Mouse (Mus musculus) frontal cortex, postnatal 14 days (tissue): Measurements from ENCODE around the gene Slco3a1.
A peak's percentile ranks its signal among the peaks of the same experiment; 100 is the strongest.

ENCODE experiments used
- DNase-seq, 2 experiments: peaks; one replicate each; pipeline ENCODE4 v3.0.0; 2022; ENCODE audit warnings: low spot score in 2 of 2

The Slco3a1 gene

DNA sequence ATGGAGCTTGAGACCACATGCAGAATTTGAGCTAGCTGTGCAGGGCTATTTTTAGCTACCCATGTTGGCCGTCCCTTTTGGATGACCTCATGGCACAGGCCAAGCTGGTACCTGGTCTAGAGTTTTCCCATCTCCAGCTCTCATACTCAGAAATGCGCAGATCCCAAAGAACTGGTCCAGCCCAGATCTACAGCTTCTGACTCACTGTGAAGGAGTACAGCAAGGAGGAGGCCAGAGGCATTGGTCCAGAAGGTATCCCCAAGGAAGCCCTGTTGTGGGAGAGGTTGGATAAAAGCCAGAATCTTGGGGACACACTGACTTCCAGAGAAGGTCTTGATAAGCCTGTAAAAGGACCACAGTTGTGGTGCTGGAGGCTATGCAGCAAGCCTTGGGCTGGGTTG, 172.7 kb downstream of the Slco3a1 start:
- DNase-seq = no peak

DNA sequence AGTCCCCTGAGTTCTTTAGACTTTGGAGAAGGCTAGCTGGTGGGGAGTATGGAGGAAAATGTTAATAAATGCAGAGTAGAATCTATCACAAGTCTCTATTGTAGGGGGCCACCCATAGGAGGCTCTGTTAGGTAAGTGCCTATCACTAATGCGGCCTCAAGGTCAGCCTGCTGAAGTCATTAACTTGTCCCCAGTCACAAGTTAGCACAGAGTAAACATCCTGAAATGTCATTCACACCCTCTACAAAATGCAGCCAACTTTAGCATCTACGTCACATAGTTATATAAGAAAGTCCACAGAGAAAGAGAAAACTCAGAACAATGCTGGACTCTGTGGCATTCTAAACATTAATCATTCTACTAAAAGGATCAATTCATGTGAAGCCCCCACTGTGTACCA, 173.5 kb downstream of the Slco3a1 start:
- DNase-seq = no peak

DNA sequence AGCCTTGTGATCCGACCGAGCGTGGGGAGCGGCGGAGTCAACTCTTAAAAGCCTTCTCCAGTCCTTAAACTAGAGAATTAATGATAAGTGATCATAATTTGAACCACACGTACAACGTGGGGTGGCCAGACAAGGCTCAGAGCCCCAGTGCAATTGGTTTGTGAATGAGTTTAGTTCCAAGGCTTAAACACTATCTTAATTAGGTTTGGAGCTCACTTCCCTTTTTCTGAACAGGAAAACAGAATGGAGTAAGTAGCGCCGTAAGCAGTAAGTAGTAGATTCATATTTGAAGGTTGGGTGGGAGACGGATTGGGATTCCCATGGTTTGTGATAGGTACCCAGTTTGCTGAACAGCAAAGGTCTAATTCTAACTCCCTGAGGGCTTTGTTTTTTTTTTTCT, 176.7 kb downstream of the Slco3a1 start:
- no peak for DNase-seq

DNA sequence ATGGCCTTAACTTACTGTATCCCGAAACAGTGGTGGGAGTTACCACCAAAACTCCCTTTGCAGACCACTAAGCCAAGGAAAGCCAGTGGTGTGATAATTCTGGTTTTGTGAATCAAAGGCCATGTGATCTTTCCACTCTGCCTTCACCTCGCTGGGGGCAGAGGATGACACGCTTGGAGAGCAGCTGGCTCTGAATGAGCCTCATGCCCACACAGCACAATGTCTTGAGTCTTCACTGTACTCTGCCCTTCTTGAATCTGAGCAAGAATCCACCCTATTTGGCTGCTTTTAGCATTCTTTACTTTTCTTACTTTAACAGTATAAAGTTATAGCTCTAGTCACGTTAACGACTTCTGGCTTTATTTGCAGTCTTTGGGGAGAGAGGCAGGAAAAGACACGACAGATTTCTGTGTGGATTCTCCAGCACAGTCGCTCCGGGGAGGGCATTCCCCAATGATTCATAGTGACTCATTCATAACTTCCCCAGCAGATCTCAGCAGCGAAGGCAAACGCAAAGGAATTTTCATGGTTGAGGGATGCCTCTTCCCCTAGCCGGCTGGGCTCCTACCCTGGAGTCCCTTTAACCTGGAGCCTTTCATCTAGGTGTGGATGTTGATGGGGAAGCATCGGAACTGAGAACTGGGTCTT, 178.1 kb downstream of the Slco3a1 start:
- peak in 1 of 2 experiments; percentile 43 for DNase-seq

DNA sequence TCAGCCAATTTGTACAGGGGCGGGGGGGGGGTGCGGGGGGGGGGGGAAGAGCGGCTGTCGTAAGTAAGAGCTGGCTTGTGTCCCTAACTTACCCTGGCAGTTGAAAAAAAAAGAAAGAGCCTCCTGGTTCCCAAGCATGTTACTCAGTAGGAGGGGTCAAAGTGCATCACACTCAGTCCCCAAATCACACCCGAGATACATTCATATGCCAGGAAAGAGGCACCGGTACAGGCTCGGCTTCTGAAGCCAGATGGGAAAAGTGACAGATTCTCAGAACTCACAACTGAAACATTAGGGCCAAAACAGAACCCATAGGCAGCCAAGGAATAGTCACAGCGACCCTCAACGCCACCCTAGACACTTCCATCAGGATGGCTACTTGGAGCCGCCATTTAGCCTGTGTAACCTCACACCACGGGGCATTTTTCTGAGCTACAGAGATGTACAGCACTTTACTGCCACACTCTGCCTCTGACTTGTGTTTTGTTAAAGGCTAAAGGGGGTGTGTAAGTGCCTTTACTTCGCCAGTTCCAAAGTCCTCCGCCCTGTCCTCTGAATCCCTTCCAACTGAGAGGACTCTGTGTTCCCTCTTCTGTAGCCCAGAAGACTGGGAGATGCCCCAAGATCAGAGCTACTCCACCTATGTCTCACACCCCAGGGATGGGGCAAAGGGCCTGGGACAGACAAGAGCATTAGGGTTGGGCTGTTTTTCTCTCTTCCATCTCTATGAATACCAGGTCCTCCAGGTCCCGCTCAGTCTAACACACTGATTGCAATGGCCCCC, 179.2 kb downstream of the Slco3a1 start:
- DNase-seq = no peak

DNA sequence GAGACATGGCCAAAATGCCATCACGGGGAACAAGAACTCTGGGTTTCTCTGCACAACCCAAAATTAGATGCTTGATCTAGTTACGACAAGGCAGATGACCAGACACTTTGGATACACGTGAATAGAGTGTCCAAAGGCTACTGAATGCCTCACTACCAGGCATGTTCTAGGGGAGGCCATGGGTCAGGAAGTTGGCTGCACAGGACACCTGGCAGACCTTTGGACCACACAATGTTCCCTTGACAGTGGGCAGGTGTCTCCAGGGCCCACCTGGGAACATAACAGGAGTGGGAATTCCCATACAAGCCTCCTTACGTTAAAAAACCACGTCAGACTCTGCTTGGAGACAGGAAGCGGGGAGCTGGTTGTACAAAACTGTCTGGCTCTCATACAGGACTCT, 181.5 kb downstream of the Slco3a1 start:
- DNase-seq = no peak

DNA sequence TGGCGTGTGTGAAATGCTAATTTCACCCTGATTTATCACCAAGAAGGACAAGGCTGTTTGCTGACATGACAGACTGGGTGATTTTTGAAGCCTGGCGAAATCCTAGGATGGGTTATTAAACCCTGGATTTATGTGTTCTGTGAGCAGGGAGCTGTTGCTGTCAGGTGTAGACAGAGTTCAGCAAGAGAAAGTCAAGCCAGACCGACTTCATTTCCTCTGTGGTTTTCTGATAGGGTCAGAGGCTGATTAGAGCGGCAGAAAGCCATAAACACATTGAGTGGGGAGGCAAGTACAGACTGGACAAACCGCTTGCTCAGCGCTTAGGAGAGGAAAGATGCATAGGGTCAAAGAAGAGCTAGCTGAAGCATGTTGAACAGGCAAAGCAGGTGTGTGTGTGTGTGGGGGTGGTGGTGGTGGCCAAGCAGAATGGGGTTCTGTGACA, 182.4 kb downstream of the Slco3a1 start:
- no peak for DNase-seq

DNA sequence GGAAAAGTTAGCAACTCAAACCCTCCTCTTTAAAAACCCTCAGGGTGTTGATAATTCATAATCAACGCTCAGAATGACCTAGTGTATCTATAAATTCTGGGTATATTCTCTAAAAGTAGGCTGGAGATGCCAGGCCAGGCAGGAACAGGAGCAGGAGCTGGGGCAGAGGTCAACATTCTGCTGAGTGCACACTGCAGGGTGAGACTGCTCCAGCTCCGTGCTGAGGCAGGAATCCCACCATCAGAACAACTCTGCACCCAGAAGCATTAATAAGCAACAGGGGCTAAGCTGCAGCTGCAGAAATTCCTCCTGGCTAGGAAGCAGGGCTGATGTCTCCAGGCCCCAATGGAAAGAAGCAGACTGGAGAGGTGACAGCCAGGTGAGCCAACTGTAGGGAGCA, 182.9 kb downstream of the Slco3a1 start:
- no peak for DNase-seq

DNA sequence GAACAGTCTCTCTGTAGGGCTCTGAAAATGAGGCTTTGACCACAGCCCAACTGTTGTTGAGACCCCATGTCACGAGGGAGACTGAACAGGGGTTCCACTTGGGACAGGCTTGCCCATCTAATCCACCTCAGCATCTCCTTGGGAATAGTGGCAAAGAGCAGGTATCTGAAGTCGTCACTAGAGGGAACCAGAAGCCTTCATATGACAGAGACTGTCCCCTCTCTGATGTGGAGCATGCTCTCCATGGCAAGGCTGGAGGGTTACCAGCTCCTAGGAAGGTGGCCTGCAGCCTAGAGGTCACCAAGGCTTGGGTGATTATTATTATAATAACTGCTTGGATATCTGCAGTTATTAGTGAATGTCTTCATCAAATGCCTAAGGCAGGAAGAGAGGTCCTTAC, 183.4 kb downstream of the Slco3a1 start:
- DNase-seq = no peak

DNA sequence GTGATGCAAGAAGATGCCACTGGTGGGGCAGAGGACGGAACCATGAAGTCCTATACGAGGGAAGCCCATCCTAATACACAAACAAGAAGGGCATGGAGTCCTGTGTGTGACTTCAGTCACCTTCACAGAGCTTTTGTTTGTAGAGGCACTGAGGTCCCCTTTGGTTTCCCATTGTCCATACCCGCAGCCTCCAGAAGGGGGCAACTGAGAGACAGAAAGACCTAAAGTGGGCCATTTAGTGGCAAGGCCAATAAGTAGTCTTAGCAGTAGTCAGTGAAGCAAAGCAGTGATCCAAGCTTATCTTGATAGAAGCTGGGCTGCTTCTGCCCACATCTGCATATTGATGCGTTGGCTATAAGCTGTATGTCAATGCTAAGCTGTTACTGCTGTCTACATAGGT, 184.9 kb downstream of the Slco3a1 start:
- no peak for DNase-seq

DNA sequence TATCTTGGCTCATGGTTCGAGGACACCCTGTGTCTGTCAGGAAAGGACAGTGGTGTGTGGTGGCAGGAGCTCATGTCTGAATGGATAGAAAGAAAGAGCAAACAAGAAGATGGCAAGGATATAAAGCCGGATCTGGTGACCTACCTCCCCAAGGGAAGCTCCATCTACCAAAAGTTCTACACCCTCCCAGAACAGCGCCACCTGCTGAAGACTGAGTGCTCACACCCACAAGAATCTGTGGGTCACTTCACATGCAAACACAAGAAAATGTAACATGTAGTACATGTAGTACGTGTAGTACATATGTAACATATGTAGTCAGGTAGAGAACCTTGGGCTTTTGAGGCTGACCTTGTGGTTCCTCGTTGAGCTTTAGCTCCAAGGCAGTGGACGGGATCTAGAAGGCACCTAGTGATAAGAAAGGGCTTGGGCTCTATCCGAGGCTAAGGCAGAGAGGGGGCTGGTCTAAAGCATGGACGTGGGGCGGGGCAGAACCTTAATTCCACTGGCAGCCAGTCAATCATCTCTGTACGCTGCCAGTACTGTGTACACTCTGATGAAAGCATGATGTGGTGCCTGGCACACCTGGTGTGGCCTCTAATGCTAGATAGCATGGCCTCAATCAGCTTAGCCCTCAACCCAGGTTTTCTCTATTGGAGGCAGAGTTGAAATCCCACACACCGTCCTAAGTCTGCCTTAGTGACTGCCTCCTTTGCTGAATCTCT, 186.2 kb downstream of the Slco3a1 start:
- no peak for DNase-seq

DNA sequence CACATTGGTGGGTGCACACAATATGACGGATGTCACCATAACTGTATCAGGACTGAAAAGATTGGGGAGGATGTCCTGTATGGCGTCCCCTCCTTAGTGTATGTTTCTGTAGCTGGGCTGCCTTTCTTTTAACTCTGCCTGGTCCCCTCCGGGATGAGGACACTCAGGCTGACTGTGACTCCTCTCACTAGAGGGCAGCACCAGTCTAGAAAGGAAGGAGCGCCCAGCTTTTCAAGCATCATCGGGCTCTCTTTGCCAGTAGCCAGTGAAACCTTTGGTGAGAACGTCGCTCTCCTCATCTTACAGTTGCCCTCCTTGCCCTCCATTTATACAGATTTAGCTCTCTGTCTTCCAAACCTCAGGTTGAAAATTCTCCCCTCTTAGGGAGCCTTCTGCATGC, 187.2 kb downstream of the Slco3a1 start:
- peak in 1 of 2 experiments; percentile 55 for DNase-seq

DNA sequence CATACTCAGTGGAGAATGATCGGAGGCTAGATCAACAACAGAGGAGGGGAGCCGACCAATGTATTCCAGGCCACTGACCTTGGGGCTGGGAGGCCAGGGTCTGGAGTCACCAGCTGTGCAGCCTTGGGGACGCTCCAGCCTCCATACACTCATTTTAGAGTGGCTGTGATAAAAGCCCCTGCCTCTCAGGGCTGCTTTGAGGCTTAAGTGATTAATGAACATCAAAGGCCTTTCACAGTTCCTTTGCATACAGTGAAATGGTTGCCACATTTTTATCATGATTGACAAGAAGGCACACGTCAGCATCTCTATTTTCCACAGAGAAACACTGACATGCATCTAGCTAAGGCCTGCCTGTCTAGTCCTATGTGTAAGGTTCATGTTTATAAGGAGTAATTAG, 189.0 kb downstream of the Slco3a1 start:
- no peak for DNase-seq

DNA sequence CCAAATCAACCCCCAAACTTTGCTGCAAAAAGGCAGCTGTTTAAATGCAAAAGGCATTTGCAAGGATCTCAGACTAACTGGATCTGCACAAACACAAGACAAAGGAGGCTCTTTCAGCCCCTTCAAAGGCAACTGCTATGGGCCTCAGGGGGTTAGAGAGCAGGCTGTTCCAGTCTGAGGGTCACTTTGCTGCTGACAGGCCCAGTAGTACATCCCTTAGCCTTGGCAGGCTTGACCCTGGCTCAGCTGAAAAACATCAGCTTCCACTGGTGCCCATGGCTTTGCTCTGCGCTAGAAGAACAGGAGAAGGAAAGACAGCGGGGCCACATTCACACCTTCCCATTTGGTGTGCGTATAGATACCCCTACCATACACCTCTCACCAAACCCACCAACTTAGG, 189.6 kb downstream of the Slco3a1 start:
- DNase-seq = no peak

DNA sequence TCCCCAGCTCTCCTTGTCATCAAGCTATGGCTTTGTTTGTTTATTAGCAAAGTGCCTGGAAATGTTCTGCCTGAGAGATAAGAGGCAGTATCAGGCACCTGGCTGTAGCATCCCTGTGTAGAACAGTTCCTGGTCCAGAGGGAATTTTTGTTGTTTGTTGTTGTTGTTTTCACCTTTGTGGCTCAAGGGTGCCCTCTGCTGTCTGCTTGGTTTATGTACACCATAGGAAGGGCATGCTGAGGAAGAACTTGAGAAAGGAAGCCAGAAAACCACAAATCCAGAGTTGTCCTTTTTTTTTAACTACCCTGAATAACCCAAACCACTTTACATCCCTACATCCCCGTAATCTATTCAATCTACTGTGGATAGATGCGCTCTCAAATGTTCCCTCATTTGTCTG, 191.1 kb downstream of the Slco3a1 start:
- DNase-seq = no peak

DNA sequence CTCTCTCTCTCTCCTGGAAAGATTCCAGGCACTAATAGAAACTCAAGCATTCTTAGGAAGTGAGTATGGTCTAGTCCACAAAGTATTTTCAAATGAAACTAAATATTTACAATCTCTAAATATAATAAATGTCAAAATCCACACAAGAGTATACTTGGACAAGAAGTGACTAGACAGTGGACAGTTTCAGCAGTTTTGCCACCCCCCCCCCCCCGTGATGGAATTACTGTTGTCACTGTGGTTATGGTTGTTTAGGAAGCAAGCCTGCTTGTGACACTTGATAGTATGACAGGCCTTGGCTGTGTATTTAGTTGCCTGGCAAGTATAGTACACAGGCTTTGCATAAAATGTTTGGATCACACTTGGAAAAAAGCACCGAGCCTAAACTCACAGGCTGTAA, 192.9 kb downstream of the Slco3a1 start:
- no peak for DNase-seq

DNA sequence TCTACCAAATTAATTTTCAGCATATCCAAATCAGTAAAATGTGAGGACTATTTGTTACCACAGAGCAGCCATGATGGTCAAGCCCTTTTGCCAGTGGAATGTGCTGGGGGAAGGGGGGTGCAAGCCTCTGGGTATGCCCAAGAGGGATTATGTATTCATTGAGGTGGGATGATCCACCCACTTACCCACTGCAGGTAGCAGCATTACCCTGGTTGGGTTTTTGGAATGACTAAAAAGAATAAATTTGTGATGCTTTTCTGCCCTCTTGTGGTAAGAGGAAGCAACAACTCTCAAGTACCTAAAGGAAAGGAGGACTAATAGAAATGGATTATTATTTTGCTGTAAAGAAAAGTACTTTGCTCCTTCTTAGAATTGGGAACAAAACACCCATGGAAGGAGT, 197.6 kb downstream of the Slco3a1 start:
- DNase-seq = no peak

DNA sequence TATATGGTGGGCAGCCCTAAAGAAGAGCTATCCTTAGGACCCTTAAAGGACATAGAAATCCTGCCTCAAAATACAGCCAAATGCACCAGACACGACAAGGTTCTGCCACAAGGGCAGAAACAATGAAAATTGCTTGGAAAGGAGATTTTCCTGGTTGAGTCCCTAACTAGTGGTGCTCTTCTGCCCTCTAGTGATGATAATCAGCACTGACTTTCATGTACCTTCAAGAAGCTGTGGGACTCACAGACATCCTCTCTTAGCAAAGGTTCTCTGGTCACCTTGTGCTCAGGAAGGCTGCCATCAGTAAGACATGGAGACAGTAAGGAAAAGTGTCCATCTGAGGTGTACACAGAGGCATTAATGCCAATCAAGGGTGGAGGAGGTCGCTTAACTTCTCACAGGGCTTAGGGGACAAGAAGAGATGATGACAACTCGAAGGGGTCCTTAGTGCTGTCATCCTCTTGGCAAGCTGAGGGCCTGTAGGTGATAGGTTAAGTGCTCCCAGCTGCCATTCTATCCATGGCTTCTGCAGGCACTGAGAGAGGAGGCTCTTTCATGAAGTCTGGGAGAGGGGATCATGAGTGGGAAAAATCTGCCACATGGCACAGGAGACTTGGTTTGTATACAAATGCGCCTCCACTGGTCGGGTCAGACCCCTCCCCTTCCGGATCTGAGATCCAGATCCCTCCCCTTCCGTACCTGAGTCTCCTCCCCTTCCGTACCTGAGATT, 199.9 kb downstream of the Slco3a1 start:
- DNase-seq = peak in 1 of 2 experiments; percentile 49

DNA sequence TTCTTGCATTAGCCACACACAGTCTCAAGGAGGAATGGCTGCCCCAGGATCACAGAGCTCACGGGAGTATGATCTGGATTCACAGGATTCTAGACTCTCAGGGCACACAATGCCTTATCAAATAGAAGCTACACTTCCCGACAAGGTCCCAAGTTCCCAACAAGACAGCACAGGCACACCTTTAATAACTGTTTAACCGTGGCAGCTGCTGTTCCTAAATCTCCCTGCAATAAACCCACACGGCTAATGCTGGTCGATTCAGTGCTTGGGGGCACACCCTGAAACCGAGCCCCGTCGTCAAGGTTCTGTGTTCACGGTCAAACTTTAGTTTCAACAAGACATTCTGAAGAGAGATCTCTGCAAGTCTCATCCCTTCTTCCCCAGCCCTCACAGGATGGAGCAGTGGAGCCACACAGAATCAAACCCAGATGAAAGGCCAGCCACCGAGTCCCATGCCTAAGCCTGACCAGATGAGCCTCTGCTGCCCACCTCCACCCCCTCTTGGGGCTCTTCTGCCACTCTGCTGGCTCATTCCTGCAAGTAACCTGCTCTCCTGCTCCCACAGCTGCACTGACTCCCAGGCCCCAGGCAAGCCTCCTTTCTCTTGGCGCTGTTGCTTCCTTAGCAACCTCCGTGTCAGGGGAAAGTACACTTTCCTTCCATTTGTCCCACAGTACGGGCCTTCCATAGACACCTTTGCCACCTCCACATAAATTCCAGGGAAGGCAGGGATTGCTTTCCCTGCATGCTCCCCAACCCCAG, 200.7 kb downstream of the Slco3a1 start:
- no peak for DNase-seq

DNA sequence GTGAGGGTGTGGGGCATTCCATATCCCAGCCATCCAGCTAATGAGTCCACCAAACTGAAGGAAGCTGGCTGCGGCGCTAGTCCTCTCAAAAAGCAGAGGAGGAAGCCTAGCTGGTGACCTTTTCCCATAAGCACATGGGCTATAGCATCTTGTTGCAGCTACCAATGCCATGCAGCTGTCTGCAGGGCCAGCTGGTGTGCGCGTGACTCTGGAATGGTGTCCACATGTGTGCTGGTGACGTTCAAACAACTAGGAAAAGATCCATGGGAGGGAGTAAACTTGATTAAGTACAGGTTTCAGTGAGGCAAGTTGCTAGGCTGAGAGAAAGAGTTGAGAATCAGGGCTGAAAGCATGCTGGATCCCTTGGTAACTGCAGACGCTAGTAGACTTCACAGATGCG, 201.3 kb downstream of the Slco3a1 start:
- no peak for DNase-seq

DNA sequence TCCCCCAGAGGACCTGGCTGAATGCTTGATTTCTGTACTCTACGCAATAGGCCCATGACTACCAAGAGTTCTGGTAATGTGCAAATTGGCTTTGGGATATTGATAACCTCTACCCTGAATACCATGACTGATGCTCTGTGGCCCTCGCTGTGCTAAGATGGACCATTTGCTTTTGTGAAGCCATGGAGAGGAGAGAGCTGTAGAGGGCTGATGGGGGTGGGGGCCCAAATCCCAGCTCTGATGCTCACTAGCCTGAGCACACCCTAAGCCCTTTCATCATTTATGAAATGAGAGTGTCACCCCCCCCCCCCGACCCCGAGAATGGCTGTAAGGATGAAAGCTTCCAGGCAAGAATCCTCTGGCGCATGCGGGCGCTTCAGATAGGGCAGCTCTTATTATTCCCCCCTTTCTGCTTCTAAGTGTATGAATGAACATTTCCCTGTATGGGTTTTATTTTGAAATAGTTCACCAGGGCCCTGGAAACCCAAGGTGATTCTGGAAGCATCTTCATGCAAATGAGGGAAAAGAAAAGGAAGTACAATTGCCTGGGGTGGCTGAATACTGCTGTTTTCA, 206.2 kb downstream of the Slco3a1 start:
- no peak for DNase-seq
